Mouse (Mus musculus) kidney, embryonic 16.5 days (tissue): Measurements from ENCODE around the gene Adam22. TPM values are rescaled to one million over a fixed set of nuclear protein-coding genes. Genes with fewer than 3 reads are reported as not detected.

Experiments used
- ATAC-seq: fragments of 200-750 bp; cut with Nextera tagmentation; 2 replicates; pipeline ENCODE4 v1.8.0; 2017; ENCODE audit warnings: moderate TSS enrichment; ENCODE audit not compliant: low FRiP score, low TSS enrichment
- H3K27ac ChIP-seq: fragments of 300-500 bp; sonication (generic); 2 replicates; pipeline ENCODE4 v1.5.1; 2014; ENCODE audit warnings: low read length
- H3K27me3 ChIP-seq: fragments of 300-500 bp; sonication (generic); 2 replicates; pipeline ENCODE4 v1.6.1; 2014; ENCODE audit warnings: low read length, control low read depth, mixed read lengths; ENCODE audit not compliant: insufficient read depth
- H3K36me3 ChIP-seq: fragments of 300-500 bp; sonication (generic); 2 replicates; pipeline ENCODE4 v1.6.1; 2014; ENCODE audit warnings: low read length, control low read depth, mixed read lengths; ENCODE audit not compliant: insufficient read depth
- H3K4me1 ChIP-seq: fragments of 300-500 bp; sonication (generic); 2 replicates; pipeline ENCODE4 v1.6.1; 2014; ENCODE audit warnings: low read length, control low read depth, mixed read lengths; ENCODE audit not compliant: insufficient read depth
- H3K4me2 ChIP-seq: fragments of 300-500 bp; sonication (generic); replicated peaks from 2 replicates; pipeline ENCODE4 v1.6.1; 2014; ENCODE audit warnings: low read depth, low read length
- H3K4me3 ChIP-seq: fragments of 300-500 bp; sonication (generic); 2 replicates; pipeline ENCODE4 v1.5.1; 2014; ENCODE audit warnings: mild to moderate bottlenecking, low read length
- H3K9ac ChIP-seq: fragments of 300-500 bp; sonication (generic); replicated peaks from 2 replicates; pipeline ENCODE4 v1.6.1; 2014; ENCODE audit warnings: low read length
- H3K9me3 ChIP-seq: fragments of 300-500 bp; sonication (generic); 2 replicates; pipeline ENCODE4 v1.6.1; 2016; ENCODE audit warnings: low read length, control low read depth
- WGBS: fragments of 180-500 bp; shearing (Covaris S2); extraction: QIAGEN DNeasy Blood & Tissue Kit; methylation state at CpG from one replicate; pipeline ENCODE4 v1.1.7; 2014; 5-methylcytosine and 5-hydroxymethylcytosine counted together
- polyA plus RNA-seq: library from polyadenylated mRNA; unstranded; fragments of >200 nt; fragmentation: Nextera tagmentation; extraction: Ambion mirVana; gene quantifications from 2 replicates; pipeline ENCODE4 v1.2.1, GENCODE M21; 2015

Gene Adam22
- 9.0 and 10.5 TPM in 2 replicates for polyA plus RNA-seq

DNA sequence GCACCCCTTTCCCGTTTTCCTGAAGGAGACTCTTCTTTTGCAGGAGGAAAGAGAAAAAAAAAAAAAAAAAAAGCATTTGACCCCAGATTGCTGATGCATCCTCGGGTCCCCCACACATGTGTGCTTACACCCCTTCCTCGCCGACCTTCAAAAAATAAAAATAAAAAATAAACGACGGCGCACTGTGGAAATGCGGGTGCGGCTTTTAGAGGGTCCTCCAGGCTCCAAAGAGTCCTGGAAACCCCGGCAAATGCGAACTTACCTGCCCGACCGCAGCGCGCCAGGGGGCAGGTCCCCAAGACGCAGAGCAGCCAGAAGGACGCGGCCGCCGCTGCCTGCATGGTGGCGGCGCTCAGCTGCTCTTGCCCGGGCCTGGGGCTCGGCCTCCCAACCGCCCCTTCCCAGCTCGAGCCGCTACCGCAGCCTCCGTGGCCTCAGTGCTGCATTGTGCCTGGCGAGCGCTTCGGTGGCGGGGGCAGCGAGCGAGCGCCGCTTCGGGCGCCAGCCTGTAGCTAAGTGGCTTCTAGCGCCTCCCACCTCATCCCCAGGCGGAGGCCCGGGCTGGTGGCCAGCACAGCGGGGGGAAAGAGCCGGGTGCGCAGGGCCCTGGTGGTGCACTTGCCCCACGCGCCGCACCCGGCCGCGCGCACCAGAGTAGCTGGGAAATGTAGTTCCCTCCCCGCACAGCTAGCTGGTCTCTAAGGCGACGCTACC is at the start of gene Adam22:
Gene Adam22 (minus strand): TSS at position 547 of the 714 bp plus-strand sequence.
- peak within 1 kb of the TSS; percentile 75 for H3K4me3 ChIP-seq
- H3K4me1 ChIP-seq: no peaks in the 10 kb centered on the region
- H3K4me2 ChIP-seq: peak within 1 kb of the TSS; percentile 82
- H3K9ac ChIP-seq: peak within 1 kb of the TSS; percentile 74
- no peaks in the 10 kb centered on the region for H3K36me3 ChIP-seq
- H3K9me3 ChIP-seq: no peaks in the 10 kb centered on the region
- WGBS: under 1% methylated on average over 54 of the region's 55 CpGs
- peak; percentile 98 for ATAC-seq
- H3K27ac ChIP-seq: 0 out of 2 replicates have a peak within 1 kb of the TSS, but pooled peaks have one; percentile 20
- no peaks in the 10 kb centered on the region for H3K27me3 ChIP-seq

DNA sequence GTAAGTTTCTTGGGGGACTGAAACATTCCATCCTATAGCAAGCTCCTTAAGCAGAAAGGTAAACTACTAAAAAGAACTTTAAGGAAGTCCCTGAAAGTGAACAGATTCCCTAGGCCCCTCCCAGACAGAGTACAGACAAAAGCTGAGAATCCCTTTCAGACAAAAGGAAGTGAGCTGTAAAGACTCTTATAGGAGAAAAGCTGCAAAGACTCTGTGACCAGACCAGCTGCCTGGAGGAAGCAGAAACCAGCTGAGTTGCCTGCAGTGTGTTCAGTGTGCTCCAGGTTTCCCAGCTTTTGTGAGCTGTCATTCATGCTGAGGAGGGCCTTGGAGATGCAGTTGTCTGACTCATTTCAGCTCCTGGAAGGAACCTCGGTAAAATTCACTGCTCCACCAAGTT is 49.5 kb upstream of the Adam22 start:
- no peak overlapping the region for H3K9ac ChIP-seq
- no peak overlapping the region for H3K4me3 ChIP-seq
- no peak for ATAC-seq
- H3K27ac ChIP-seq: peak overlapping the region; percentile 31; the same call in 1 of the 2 replicates
- 75% methylated on average over 1 of the region's 1 CpGs for WGBS
- H3K27me3 ChIP-seq: no peaks in the 10 kb centered on the region
- H3K4me1 ChIP-seq: peaks cover 9% of the 10 kb centered on the region
- peaks cover 30% of the 10 kb centered on the region for H3K36me3 ChIP-seq
- no peaks in the 10 kb centered on the region for H3K9me3 ChIP-seq
- no peak overlapping the region for H3K4me2 ChIP-seq

GRCm38 (mm10) chr5:8416683-8417413 is 48.9 kb upstream of the Adam22 start:
- Histone ChIP-seq H3K27me3 (no peaks in the 10 kb centered on the region), H3K4me3 (no peak overlapping the region), H3K9ac (no peak overlapping the region), H3K27ac (peak overlapping the region; percentile 31; the same call in 1 of the 2 replicates), H3K36me3 (peaks cover 32% of the 10 kb centered on the region), H3K9me3 (no peaks in the 10 kb centered on the region), H3K4me2 (no peak overlapping the region), H3K4me1 (peaks cover 9% of the 10 kb centered on the region)
- no peak for ATAC-seq
- 81% methylated on average over 3 of the region's 3 CpGs for WGBS

DNA sequence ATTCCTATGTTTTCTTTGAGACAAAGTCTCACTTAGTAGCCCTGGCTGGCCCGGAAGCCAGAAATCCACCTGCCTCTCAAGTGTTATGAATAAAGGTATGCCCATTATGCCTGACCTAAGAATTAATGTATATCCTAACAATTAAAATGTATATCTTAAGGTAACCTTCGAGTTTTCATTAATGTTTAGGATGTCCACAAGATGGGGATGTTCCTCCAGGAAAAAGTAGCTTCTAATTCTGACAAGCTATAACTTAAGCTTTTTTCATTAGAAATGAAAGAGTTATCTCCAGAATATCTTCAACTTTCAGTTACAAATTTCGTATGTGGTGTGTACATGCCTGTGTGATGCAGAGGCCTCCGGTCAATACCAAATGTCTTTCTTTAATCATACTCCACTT is 40.8 kb upstream of the Adam22 start:
- ATAC-seq: no peak
- 90% methylated on average over 4 of the region's 4 CpGs for WGBS
- peaks cover 34% of the 10 kb centered on the region for H3K36me3 ChIP-seq
- no peak overlapping the region for H3K4me3 ChIP-seq
- no peaks in the 10 kb centered on the region for H3K27me3 ChIP-seq
- no peak overlapping the region for H3K4me2 ChIP-seq
- H3K9ac ChIP-seq: no peak overlapping the region
- no peaks in the 10 kb centered on the region for H3K4me1 ChIP-seq
- H3K9me3 ChIP-seq: no peaks in the 10 kb centered on the region
- no peak overlapping the region for H3K27ac ChIP-seq

DNA sequence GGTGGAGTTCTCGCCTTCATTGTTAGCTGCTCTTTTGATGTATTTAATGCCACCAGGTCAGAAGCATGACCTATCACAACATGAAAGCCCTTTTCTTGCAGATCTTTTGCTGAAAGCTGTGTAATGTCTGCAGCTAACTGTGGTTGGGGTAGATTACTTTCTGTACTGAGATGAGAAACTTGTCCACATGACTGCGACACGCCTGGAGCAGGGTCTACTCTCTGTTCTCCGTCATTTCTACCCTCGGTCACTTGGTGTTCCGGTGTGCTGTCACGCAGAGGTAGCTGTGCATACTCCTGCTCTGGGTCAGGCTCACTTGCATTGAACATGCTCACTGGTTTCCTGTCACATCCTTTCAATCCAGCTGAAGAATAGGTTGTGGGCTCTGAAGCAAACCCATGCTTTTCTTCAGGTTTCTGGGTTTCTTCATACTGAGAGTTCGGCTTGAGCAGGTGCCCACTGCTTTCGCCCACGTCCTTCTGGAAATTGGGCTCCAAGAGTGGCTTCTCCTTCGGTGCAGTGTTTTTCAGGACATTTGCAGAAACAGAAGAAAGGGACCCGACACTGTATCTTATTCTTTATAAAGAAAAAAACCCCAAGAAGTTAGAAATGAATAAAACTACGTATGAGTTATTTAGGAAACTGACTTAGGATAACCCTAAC is 29.8 kb upstream of the Adam22 start:
- Histone ChIP-seq H3K4me2 (no peak overlapping the region), H3K9ac (no peak overlapping the region), H3K27me3 (no peaks in the 10 kb centered on the region), H3K9me3 (no peaks in the 10 kb centered on the region), H3K27ac (no peak overlapping the region), H3K4me1 (no peaks in the 10 kb centered on the region), H3K36me3 (peaks cover 23% of the 10 kb centered on the region), H3K4me3 (no peak overlapping the region)
- ATAC-seq: no peak
- WGBS: 91% methylated on average over 13 of the region's 13 CpGs

DNA sequence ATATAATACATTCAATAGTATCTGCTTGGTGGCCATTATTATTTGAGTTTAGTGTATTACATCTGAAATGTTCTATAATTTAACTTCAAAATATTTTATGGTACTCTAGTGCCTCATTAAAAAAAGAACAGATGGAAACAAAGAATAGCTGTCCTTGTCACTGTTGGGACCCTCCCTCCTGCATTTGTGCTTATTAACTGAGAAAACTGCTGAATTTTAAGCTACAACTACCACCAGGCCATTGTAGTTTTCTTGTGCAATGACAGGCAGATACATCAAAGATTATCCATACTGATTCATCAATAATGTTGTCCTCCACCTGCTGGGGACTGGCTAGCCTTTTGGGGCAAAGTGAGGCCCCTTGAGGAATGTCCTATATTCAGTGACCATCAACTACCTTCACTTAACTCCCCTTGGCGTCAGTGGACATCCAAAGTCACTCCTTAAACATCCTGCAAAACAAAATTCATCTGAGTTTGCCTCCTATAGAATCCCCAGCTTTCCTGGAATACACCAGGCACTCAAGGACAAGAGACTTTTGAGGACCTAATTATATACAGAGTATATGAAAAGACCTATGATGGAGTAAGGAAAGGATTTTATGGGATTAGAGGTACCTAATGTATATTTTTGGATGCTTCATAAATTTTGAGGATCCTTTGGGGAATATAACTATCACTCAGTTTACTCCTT is 26.1 kb upstream of the Adam22 start:
- WGBS: 64% methylated on average over 1 of the region's 1 CpGs
- Histone ChIP-seq H3K9me3 (no peaks in the 10 kb centered on the region), H3K4me2 (no peak overlapping the region), H3K27me3 (no peaks in the 10 kb centered on the region), H3K4me1 (no peaks in the 10 kb centered on the region), H3K4me3 (no peak overlapping the region), H3K27ac (no peak overlapping the region), H3K9ac (no peak overlapping the region), H3K36me3 (peaks cover 13% of the 10 kb centered on the region)
- no peak for ATAC-seq

DNA sequence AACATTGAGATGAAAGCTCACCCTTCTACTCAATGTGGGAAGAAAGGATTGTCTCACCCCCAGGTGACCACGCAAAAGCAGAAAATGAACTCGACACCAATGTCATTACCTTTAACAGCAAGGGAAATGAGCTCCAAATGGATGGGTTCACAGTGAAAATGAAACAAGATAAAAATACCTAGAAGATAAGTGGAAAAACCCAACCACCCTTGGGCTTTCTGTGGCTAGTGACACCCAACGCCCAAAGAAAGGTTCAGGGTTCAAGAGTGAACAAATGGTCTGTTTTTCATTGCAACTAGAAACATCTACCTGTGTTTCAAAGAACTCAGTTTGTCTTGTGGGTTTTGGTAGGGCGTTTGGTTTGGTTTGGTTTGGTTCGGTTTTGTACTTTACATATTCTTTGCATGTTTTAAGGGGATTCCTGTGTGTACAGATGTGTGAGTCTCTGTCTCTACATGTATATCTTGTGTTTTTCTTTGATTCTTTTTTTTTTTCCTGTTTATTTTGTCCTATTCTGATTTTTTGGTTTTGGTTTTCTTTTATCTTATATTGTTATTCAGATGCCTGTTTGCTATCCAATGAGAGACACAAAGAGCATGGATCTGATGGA is 6.4 kb upstream of the Adam22 start:
- Histone ChIP-seq H3K27ac (no peak overlapping the region), H3K4me1 (no peaks in the 10 kb centered on the region), H3K9me3 (no peaks in the 10 kb centered on the region), H3K27me3 (no peaks in the 10 kb centered on the region), H3K9ac (no peak overlapping the region), H3K4me3 (no peak overlapping the region), H3K4me2 (no peak overlapping the region), H3K36me3 (no peaks in the 10 kb centered on the region)
- WGBS: 81% methylated on average over 5 of the region's 5 CpGs
- no peak for ATAC-seq

- H3K4me3 ChIP-seq: no peak overlapping the region
- H3K27ac ChIP-seq: no peak overlapping the region
- no peaks in the 10 kb centered on the region for H3K4me1 ChIP-seq
- H3K9ac ChIP-seq: no peak overlapping the region
- H3K36me3 ChIP-seq: no peaks in the 10 kb centered on the region
- no peaks in the 10 kb centered on the region for H3K9me3 ChIP-seq
- no peak for ATAC-seq
- 81% methylated on average over 4 of the region's 4 CpGs for WGBS
- no peak overlapping the region for H3K4me2 ChIP-seq
- no peaks in the 10 kb centered on the region for H3K27me3 ChIP-seq
Measured at GRCm38 (mm10) chr5:8373415-8373814, 5.5 kb upstream of the Adam22 start.

DNA sequence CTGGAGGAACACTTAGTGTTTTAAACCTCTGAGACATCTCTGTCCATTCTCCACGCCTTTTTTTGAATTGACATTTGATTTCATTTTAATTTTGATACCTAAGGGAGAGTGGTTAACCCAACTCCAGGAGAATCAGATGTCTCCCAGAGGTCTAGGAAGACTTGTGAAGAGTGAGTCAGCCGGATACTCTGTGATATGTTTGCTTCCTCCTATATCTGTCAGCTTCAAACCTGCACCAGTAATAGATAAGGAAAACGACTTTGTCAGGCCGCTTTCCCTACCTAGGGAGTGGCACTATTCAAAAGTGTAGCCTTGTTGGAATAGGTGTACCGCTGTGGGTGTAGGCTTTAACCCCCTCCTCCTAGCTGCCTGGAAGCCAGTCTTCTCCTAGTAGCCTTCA is 821 bp upstream of the Adam22 start:
- no peaks in the 10 kb centered on the region for H3K9me3 ChIP-seq
- WGBS: 85% methylated on average over 5 of the region's 5 CpGs
- no peak for ATAC-seq

More for the DNA sequence above, 821 bp upstream of the Adam22 start:
- H3K27ac ChIP-seq: no peak overlapping the region
- no peaks in the 10 kb centered on the region for H3K27me3 ChIP-seq
- no peaks in the 10 kb centered on the region for H3K4me1 ChIP-seq
- H3K4me3 ChIP-seq: no peak overlapping the region
- no peaks in the 10 kb centered on the region for H3K36me3 ChIP-seq
- no peak overlapping the region for H3K4me2 ChIP-seq
- no peak overlapping the region for H3K9ac ChIP-seq
